Mouse (Mus musculus) macrophage (primary cell): ENCODE results near the gene Vmn2r79. TPM values are rescaled to one million over a fixed set of nuclear protein-coding genes. Genes with fewer than 3 reads are reported as not detected.
"Not testable (repeated sequence)": the region's sequence is repeated elsewhere in the genome, so short reads cannot be mapped to it uniquely, and the experiment has no call there.

Experiments used
- H3K27ac ChIP-seq: fragments of 350-480 bp; formaldehyde crosslinking; 2 replicates; pipeline ENCODE4 v1.9.0; 2021
- H3K36me3 ChIP-seq: fragments of 350-480 bp; formaldehyde crosslinking; 2 replicates; pipeline ENCODE4 v1.9.0; 2021; ENCODE audit errors: inconsistent target
- H3K4me3 ChIP-seq: fragments of 350-480 bp; formaldehyde crosslinking; 2 replicates; pipeline ENCODE4 v1.9.0; 2021; ENCODE audit errors: inconsistent target
- H3K79me2 ChIP-seq: fragments of 350-480 bp; formaldehyde crosslinking; 2 replicates; pipeline ENCODE4 v1.9.0; 2021; ENCODE audit errors: inconsistent target
- WGBS: methylation state at CpG from one replicate; pipeline ENCODE4 v1.1.7; 2026; ENCODE audit warnings: inconsistent platforms; ENCODE audit not compliant: missing documents; 5-methylcytosine and 5-hydroxymethylcytosine counted together
- polyA plus RNA-seq: library from polyadenylated mRNA; stranded (reverse); fragments of 250-400 nt; gene quantifications from 3 replicates; pipeline ENCODE4 v1.2.4, GENCODE M21; 2018; ENCODE audit warnings: inconsistent platforms
- total RNA-seq, 78 experiments: library from RNA; depleted of rRNA; stranded (reverse); fragments of 250-400 nt; gene quantifications; 1 replicate in 9 of 78; 2 replicates in 24 of 78; 3 replicates in 43 of 78; 4 replicates in 2 of 78; pipeline ENCODE4 v1.2.4; 2018; ENCODE audit warnings: inconsistent platforms in 56 of 78

Vmn2r79 gene
- total RNA-seq (2018; cell fraction: chromatin; rRNA removed), result not detected
- total RNA-seq (2018; cell fraction: cytosol; rRNA removed), result not detected
- total RNA-seq (2018; cell fraction: nucleus; rRNA removed), result not detected
- polyA plus RNA-seq, result not detected in 3 replicates

GRCm38 (mm10) chr7:86995815-86996214, at the start of gene Vmn2r79:
Gene Vmn2r79 (plus strand): TSS chr7:86996115.
- 100% methylated on average over 1 of the region's 1 CpGs for WGBS
- not testable (repeated sequence) for H3K27ac ChIP-seq, H3K79me2 ChIP-seq, H3K36me3 ChIP-seq, H3K4me3 ChIP-seq

DNA sequence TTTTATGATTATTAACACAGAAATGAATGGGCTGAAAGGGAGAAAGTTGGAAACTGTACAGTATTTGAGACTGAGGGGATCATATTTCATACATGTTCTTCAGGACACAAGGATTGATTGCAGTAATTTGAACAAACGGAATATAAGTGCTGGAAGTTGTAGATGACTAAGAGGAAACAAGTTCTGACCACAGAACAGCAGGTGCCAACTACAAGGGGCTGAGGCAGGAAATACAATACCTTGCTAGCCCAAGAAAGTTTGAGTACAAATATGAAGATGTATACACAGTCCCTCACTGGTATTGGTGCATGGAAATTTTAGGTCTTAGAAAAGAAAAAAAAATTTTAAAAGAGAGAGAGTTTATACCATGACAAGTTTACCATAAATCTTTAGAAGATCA, 1.2 kb upstream of the Vmn2r79 start:
- Histone ChIP-seq H3K36me3 (no peaks in the 10 kb centered on the region), H3K4me3 (no peak overlapping the region), H3K79me2 (no peaks in the 10 kb centered on the region), H3K27ac (no peak overlapping the region)
- WGBS, result 5% methylated on average over 1 of the region's 1 CpGs

- not testable (repeated sequence) for H3K4me3 ChIP-seq, H3K79me2 ChIP-seq, H3K36me3 ChIP-seq, H3K27ac ChIP-seq
These were observed 30.6 kb downstream of the Vmn2r79 start for GRCm38 (mm10) chr7:87026486-87026885.

DNA sequence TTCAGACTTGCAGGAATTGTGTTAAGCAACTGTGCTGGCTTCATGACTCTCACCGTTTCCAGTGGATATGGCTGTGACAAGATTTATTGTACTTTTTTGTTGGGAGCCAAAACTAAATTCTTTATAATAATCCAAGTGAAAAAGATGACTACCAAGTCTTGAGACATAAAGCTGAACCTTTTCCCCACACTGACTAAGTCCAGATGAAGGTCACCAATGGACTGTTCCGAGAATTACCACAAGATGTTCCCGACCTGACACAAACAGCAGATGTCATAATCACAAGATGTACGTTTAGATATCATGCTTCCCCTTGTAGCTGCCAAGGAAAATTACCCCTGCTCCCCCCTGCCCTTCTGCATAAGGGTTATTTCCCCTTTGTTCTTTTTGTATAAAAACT, 67.7 kb downstream of the Vmn2r79 start:
- no peaks in the 10 kb centered on the region for H3K79me2 ChIP-seq
- no peak overlapping the region for H3K27ac ChIP-seq
- 87% methylated on average over 4 of the region's 4 CpGs for WGBS
- no peak overlapping the region for H3K4me3 ChIP-seq
- H3K36me3 ChIP-seq, result no peaks in the 10 kb centered on the region

Other genes starting within 250 kb of the Vmn2r79 start
- gene Folh1, start 220.2 kb upstream of the Vmn2r79 start, polyA plus RNA-seq, result not detected in 3 replicates
- gene Vmn2r77, start 201.1 kb upstream of the Vmn2r79 start, polyA plus RNA-seq, result not detected in 3 replicates
- gene Vmn2r78, start 81.0 kb upstream of the Vmn2r79 start, polyA plus RNA-seq, result not detected in 3 replicates
- not detected in 3 replicates for gene Nox4, start 250.0 kb downstream of the Vmn2r79 start, polyA plus RNA-seq